Mouse (Mus musculus) heart, embryonic 13.5 days (tissue): ENCODE data around the gene Adamts20. TPM values are rescaled to one million over a fixed set of nuclear protein-coding genes. Genes with fewer than 3 reads are reported as not detected.
"Not testable (repeated sequence)": the region's sequence is repeated elsewhere in the genome, so short reads cannot be mapped to it uniquely, and the experiment has no call there.

Source experiments
- ATAC-seq: fragments of 200-750 bp; cut with Nextera tagmentation; 2 replicates; pipeline ENCODE4 v1.8.0; 2017; ENCODE audit warnings: moderate TSS enrichment; ENCODE audit not compliant: insufficient number of reproducible peaks, low FRiP score, low TSS enrichment; ENCODE audit errors: extremely low read depth
- H3K27ac ChIP-seq: fragments of 300-500 bp; sonication (generic); replicated peaks from 2 replicates; pipeline ENCODE4 v1.5.1; 2015; ENCODE audit warnings: moderate library complexity, mild to moderate bottlenecking, inconsistent platforms
- H3K27me3 ChIP-seq: fragments of 300-500 bp; sonication (generic); replicated peaks from 2 replicates; pipeline ENCODE4 v1.6.1; 2015; ENCODE audit warnings: mild to moderate bottlenecking, inconsistent platforms
- H3K36me3 ChIP-seq: fragments of 300-500 bp; sonication (generic); 2 replicates; pipeline ENCODE4 v1.6.1; 2015; ENCODE audit warnings: mild to moderate bottlenecking, inconsistent platforms
- H3K4me1 ChIP-seq: fragments of 300-500 bp; sonication (generic); 2 replicates; pipeline ENCODE4 v1.6.1; 2015; ENCODE audit warnings: inconsistent platforms
- H3K4me2 ChIP-seq: fragments of 300-500 bp; sonication (generic); 2 replicates; pipeline ENCODE4 v1.6.1; 2015; ENCODE audit warnings: inconsistent platforms, mild to moderate bottlenecking, moderate library complexity
- H3K4me3 ChIP-seq: fragments of 300-500 bp; sonication (generic); 2 replicates; pipeline ENCODE4 v1.5.1; 2015; ENCODE audit warnings: moderate library complexity, mild to moderate bottlenecking, inconsistent platforms
- H3K9ac ChIP-seq: fragments of 300-500 bp; sonication (generic); 2 replicates; pipeline ENCODE4 v1.6.1; 2015; ENCODE audit warnings: inconsistent platforms, mild to moderate bottlenecking, moderate library complexity
- H3K9me3 ChIP-seq: fragments of 300-500 bp; sonication (generic); 2 replicates; pipeline ENCODE4 v1.6.1; 2016; ENCODE audit warnings: inconsistent platforms
- WGBS: fragments of 180-500 bp; shearing (Covaris S2); methylation state at CpG from one replicate; pipeline ENCODE4 v1.1.7; 2015; ENCODE audit warnings: mixed read lengths; 5-methylcytosine and 5-hydroxymethylcytosine counted together
- polyA plus RNA-seq: library from polyadenylated mRNA; unstranded; fragments of >200 nt; fragmentation: Nextera tagmentation; extraction: Ambion mirVana; gene quantifications from 2 replicates; pipeline ENCODE4 v1.2.1, GENCODE M21; 2015

Gene Adamts20
- polyA plus RNA-seq, result 0.82 and 1.4 TPM in 2 replicates

GRCm38 (mm10) chr15:94465318-94465717 lies at the start of gene Adamts20:
Adamts20 (minus strand) TSS chr15:94465418.
- ATAC-seq, result no peak
- H3K4me2 ChIP-seq, result no peak within 1 kb of the TSS
- 78% methylated on average over 11 of the region's 11 CpGs for WGBS
- H3K4me1 ChIP-seq, result no peaks in the 10 kb centered on the region
- no peaks in the 10 kb centered on the region for H3K9me3 ChIP-seq
- no peaks in the 10 kb centered on the region for H3K36me3 ChIP-seq
- H3K9ac ChIP-seq, result no peak within 1 kb of the TSS
- no peaks in the 10 kb centered on the region for H3K27me3 ChIP-seq
- no peak within 1 kb of the TSS for H3K4me3 ChIP-seq
- no peak within 1 kb of the TSS for H3K27ac ChIP-seq

- ATAC-seq, result no peak
- H3K4me2 ChIP-seq, result no peak overlapping the region
- H3K27ac ChIP-seq, result no peak overlapping the region
- H3K4me3 ChIP-seq, result no peak overlapping the region
- no peaks in the 10 kb centered on the region for H3K27me3 ChIP-seq
- 70% methylated on average over 12 of the region's 12 CpGs for WGBS
- H3K9ac ChIP-seq, result no peak overlapping the region
- peaks cover 4% of the 10 kb centered on the region; the same call in 1 of the 2 replicates for H3K9me3 ChIP-seq
- H3K36me3 ChIP-seq, result no peaks in the 10 kb centered on the region
- no peaks in the 10 kb centered on the region for H3K4me1 ChIP-seq
Observed at GRCm38 (mm10) chr15:94503451-94504215, 38.4 kb upstream of the Adamts20 start.

- H3K36me3 ChIP-seq, result no peaks in the 10 kb centered on the region
- H3K9ac ChIP-seq, result no peak overlapping the region
- WGBS, result 50% methylated on average over 1 of the region's 1 CpGs
- H3K4me2 ChIP-seq, result no peak overlapping the region
- H3K27ac ChIP-seq, result no peak overlapping the region
- no peaks in the 10 kb centered on the region for H3K4me1 ChIP-seq
- no peak overlapping the region for H3K4me3 ChIP-seq
- ATAC-seq, result no peak
- no peaks in the 10 kb centered on the region for H3K27me3 ChIP-seq
- no peaks in the 10 kb centered on the region for H3K9me3 ChIP-seq
Observed at GRCm38 (mm10) chr15:94499260-94499659, 34.0 kb upstream of the Adamts20 start.

GRCm38 (mm10) chr15:94495936-94496335 lies 30.7 kb upstream of the Adamts20 start:
- no peak for ATAC-seq
- no peak overlapping the region for H3K4me2 ChIP-seq
- WGBS, result 68% methylated on average over 10 of the region's 10 CpGs

GRCm38 (mm10) chr15:94494445-94494844 lies 29.2 kb upstream of the Adamts20 start:
- no peaks in the 10 kb centered on the region for H3K36me3 ChIP-seq
- no peak for ATAC-seq
- WGBS, result 90% methylated on average over 1 of the region's 1 CpGs

More at GRCm38 (mm10) chr15:94495936-94496335, 30.7 kb upstream of the Adamts20 start:
- H3K9ac ChIP-seq, result no peak overlapping the region
- H3K4me3 ChIP-seq, result no peak overlapping the region
- H3K27ac ChIP-seq, result no peak overlapping the region
- H3K9me3 ChIP-seq, result no peaks in the 10 kb centered on the region
- no peaks in the 10 kb centered on the region for H3K36me3 ChIP-seq
- H3K27me3 ChIP-seq, result no peaks in the 10 kb centered on the region
- H3K4me1 ChIP-seq, result no peaks in the 10 kb centered on the region

GRCm38 (mm10) chr15:94489433-94489832 lies 24.2 kb upstream of the Adamts20 start:
- Histone ChIP-seq H3K27me3 (no peaks in the 10 kb centered on the region), H3K9me3 (no peaks in the 10 kb centered on the region), H3K4me3 (no peak overlapping the region), H3K9ac (no peak overlapping the region), H3K27ac (no peak overlapping the region), H3K4me1 (no peaks in the 10 kb centered on the region), H3K4me2 (no peak overlapping the region), H3K36me3 (no peaks in the 10 kb centered on the region)
- 82% methylated on average over 2 of the region's 2 CpGs for WGBS
- no peak for ATAC-seq

More at GRCm38 (mm10) chr15:94494445-94494844, 29.2 kb upstream of the Adamts20 start:
- no peaks in the 10 kb centered on the region for H3K27me3 ChIP-seq
- no peaks in the 10 kb centered on the region for H3K4me1 ChIP-seq
- H3K4me3 ChIP-seq, result no peak overlapping the region
- no peak overlapping the region for H3K4me2 ChIP-seq
- no peak overlapping the region for H3K9ac ChIP-seq
- no peak overlapping the region for H3K27ac ChIP-seq
- no peaks in the 10 kb centered on the region for H3K9me3 ChIP-seq

- H3K27ac ChIP-seq, H3K4me3 ChIP-seq, H3K36me3 ChIP-seq, H3K4me1 ChIP-seq, H3K27me3 ChIP-seq, ATAC-seq, H3K9ac ChIP-seq, H3K9me3 ChIP-seq, H3K4me2 ChIP-seq: not testable (repeated sequence)
- 61% methylated on average over 2 of the region's 2 CpGs for WGBS
Observed at GRCm38 (mm10) chr15:94488028-94488427, 22.8 kb upstream of the Adamts20 start.

- Histone ChIP-seq H3K9ac (no peak overlapping the region), H3K9me3 (no peaks in the 10 kb centered on the region), H3K27me3 (no peaks in the 10 kb centered on the region), H3K4me2 (no peak overlapping the region), H3K4me1 (no peaks in the 10 kb centered on the region), H3K4me3 (no peak overlapping the region), H3K36me3 (no peaks in the 10 kb centered on the region), H3K27ac (no peak overlapping the region)
- WGBS, result 83% methylated on average over 2 of the region's 2 CpGs
- ATAC-seq, result no peak
Observed at GRCm38 (mm10) chr15:94482555-94482954, 17.3 kb upstream of the Adamts20 start.

GRCm38 (mm10) chr15:94480792-94481191 lies 15.6 kb upstream of the Adamts20 start:
- no peaks in the 10 kb centered on the region for H3K27me3 ChIP-seq
- H3K36me3 ChIP-seq, result no peaks in the 10 kb centered on the region
- H3K9ac ChIP-seq, result no peak overlapping the region
- no peak for ATAC-seq
- H3K9me3 ChIP-seq, result no peaks in the 10 kb centered on the region
- H3K27ac ChIP-seq, result no peak overlapping the region
- 73% methylated on average over 4 of the region's 4 CpGs for WGBS
- H3K4me1 ChIP-seq, result no peaks in the 10 kb centered on the region
- no peak overlapping the region for H3K4me3 ChIP-seq
- no peak overlapping the region for H3K4me2 ChIP-seq

GRCm38 (mm10) chr15:94480248-94480647 lies 15.0 kb upstream of the Adamts20 start:
- Histone ChIP-seq H3K27ac (no peak overlapping the region), H3K9ac (no peak overlapping the region), H3K4me3 (no peak overlapping the region), H3K4me1 (no peaks in the 10 kb centered on the region), H3K27me3 (no peaks in the 10 kb centered on the region), H3K36me3 (no peaks in the 10 kb centered on the region), H3K4me2 (no peak overlapping the region), H3K9me3 (no peaks in the 10 kb centered on the region)
- ATAC-seq, result no peak
- 61% methylated on average over 5 of the region's 5 CpGs for WGBS

- Histone ChIP-seq H3K9ac (no peak overlapping the region), H3K27me3 (no peaks in the 10 kb centered on the region), H3K9me3 (no peaks in the 10 kb centered on the region), H3K4me3 (no peak overlapping the region), H3K4me2 (no peak overlapping the region), H3K36me3 (no peaks in the 10 kb centered on the region), H3K27ac (no peak overlapping the region), H3K4me1 (no peaks in the 10 kb centered on the region)
- WGBS, result 71% methylated on average over 3 of the region's 3 CpGs
- no peak for ATAC-seq
Observed at GRCm38 (mm10) chr15:94479513-94480136, 14.4 kb upstream of the Adamts20 start.

- Histone ChIP-seq H3K4me3 (no peak overlapping the region), H3K9ac (no peak overlapping the region), H3K27me3 (no peaks in the 10 kb centered on the region), H3K4me2 (no peak overlapping the region), H3K4me1 (no peaks in the 10 kb centered on the region), H3K36me3 (no peaks in the 10 kb centered on the region), H3K9me3 (no peaks in the 10 kb centered on the region), H3K27ac (no peak overlapping the region)
- no peak for ATAC-seq
- 61% methylated on average over 13 of the region's 13 CpGs for WGBS
Observed at GRCm38 (mm10) chr15:94478706-94479105, 13.5 kb upstream of the Adamts20 start.
